Mouse (Mus musculus) activated CD4-positive, CD25-positive, alpha-beta regulatory T cell (primary cell): ENCODE results near the gene Gm20388. TPM values are rescaled to one million over a fixed set of nuclear protein-coding genes. Genes with fewer than 3 reads are reported as not detected.

Source experiments
- polyA plus RNA-seq, 2 experiments: library from polyadenylated mRNA; unstranded; fragments of 100-300 nt; shearing (Covaris generic); gene quantifications; one replicate each; pipeline ENCODE4 v1.2.1; 2017

Gene Gm20388
- polyA plus RNA-seq, 2 experiments from 2014 or later, result 7.8 TPM; not detected in 1

GRCm38 (mm10) chr8:123518667-123519066 is 3608.0 kb downstream of the Gm20388 start, which contains the start of gene Gas8:
Gene Gas8, plus strand, starts transcription at chr8:123518834.

DNA sequence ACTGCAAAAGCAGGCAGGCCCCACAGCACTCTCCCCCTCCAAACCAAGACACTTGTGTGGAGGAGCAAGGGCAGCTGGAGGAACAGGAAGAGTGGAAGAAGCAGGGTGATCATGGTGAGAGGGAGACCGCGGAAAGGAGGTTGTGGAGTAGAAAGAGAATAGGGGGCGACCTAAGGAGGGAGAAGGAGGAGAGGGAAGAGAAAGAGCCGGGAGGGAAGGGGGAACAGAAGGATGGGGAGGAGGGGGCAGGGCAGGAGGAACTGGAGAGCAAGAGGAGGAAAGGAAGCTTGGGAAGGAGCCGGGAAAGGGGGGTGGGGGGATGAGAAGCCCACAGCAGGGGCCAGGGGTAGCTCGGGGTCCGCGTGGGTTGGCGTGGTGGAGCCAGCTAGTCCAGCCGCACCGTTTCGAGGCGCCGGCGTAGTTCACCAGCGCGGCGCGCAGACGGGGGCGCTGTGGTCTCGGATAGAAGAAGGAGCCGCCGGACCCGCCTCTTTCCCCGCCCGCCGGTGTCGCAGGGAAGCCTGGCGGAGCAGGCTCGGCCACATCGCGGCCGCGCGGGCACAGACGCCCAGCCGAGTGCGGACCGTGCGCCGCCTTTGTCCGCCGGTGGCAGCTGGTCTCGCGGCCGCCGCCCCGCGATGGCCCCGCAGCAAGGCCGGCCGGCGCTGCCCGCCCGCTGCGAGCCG is 3742.8 kb downstream of the Gm20388 start, which contains the start of gene Rhou:
Gene Rhou, plus strand, starts transcription at position 622 of the 686 bp plus-strand sequence.

GRCm38 (mm10) chr8:123805718-123806373 is 3895.2 kb downstream of the Gm20388 start, which contains the start of gene Rab4a:
Gene Rab4a, plus strand, starts transcription at chr8:123805985.

GRCm38 (mm10) chr8:123859648-123860259 is 3949.1 kb downstream of the Gm20388 start, which contains the start of gene Ccsap:
Gene Ccsap, minus strand, starts transcription at chr8:123860209.

DNA sequence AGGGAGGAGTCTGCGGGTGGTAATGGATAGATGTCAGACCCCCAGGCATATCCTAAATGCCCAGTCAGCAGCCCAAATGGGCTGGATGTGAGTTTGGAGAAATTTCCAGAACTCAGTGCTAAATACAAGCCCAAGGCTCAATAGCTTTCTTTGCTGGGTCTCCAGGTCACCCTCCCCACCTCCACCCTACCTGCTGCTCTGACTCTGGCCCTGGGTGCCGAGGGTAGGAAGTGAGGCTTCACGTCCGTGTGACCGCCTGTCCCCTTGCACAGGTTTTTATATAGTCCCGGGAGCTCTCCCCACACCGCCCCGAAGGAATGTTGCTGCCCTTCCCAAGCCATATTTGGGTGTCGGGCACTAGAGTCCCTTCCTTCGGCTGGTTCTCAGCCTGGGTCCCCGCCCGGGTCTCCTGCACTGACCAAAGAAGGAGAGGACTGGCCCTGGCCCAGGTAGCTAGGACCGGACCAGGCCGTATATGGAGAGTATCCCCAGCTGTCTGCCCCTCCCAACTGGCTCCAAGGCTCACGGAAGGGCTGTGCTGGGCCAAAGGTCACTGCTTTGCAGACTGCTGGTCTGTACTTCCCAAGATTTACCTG is 3984.0 kb downstream of the Gm20388 start, which contains the start of gene Acta1:
Gene Acta1, minus strand, starts transcription at position 250 of the 596 bp plus-strand sequence.

GRCm38 (mm10) chr8:123948942-123949685 is 4038.5 kb downstream of the Gm20388 start, which contains the start of gene Nup133:
Gene Nup133, minus strand, starts transcription at chr8:123949265.

GRCm38 (mm10) chr8:123982826-123983400 is 4072.3 kb downstream of the Gm20388 start, which contains the start of gene Abcb10:
Gene Abcb10, minus strand, starts transcription at chr8:123983122.

GRCm38 (mm10) chr8:124021237-124022227 is 4110.9 kb downstream of the Gm20388 start, which contains the start of the genes Taf5l and Urb2:
Gene Taf5l, minus strand, starts transcription at chr8:124021397.
Gene Urb2, plus strand, starts transcription at chr8:124021508.

GRCm38 (mm10) chr8:124231176-124231484 is 4320.5 kb downstream of the Gm20388 start, which contains the start of gene Galnt2:
Gene Galnt2, plus strand, starts transcription at chr8:124231391.

Other genes with a start within 250 kb of the Gm20388 start
- not detected for gene Wfdc1, start 244.5 kb upstream of the Gm20388 start, polyA plus RNA-seq
- gene Atp2c2, start 210.8 kb upstream of the Gm20388 start, polyA plus RNA-seq, result under 1 TPM; 0.05 to 0.29 TPM
- gene Tldc1, start 132.4 kb upstream of the Gm20388 start, polyA plus RNA-seq, result 10 to 100 TPM in 1 of 2 experiments, 1 to 10 TPM in 1; 9.8 to 14.4 TPM
- 100 to 1,000 TPM; 483 to 520 TPM for gene Cotl1, start 70.3 kb upstream of the Gm20388 start, polyA plus RNA-seq
- 10 to 100 TPM; 21.5 to 26.5 TPM for gene Klhl36, start 48.6 kb upstream of the Gm20388 start, polyA plus RNA-seq
- 10 to 100 TPM; 62.1 to 73.4 TPM for gene Usp10, start 481 bp upstream of the Gm20388 start, polyA plus RNA-seq
- gene Crispld2, start 81.6 kb downstream of the Gm20388 start, polyA plus RNA-seq, result 1 to 10 TPM in 1 of 2 experiments, not detected in 1; 1.1 TPM
- gene Zdhhc7, start 190.6 kb downstream of the Gm20388 start, polyA plus RNA-seq, result 10 to 100 TPM; 35.1 to 49.1 TPM
- gene 6430548M08Rik, start 203.3 kb downstream of the Gm20388 start, polyA plus RNA-seq, result 1 to 10 TPM in 1 of 2 experiments, under 1 TPM in 1; 0.87 to 1.1 TPM